Mouse (Mus musculus) myocyte (in vitro differentiated cells): Measurements from ENCODE around the gene Ddx49. TPM values are rescaled to one million over a fixed set of nuclear protein-coding genes. Genes with fewer than 3 reads are reported as not detected.
A peak's percentile ranks its signal among the peaks of the same experiment; 100 is the strongest.

Experiments used
- H3K27me3 ChIP-seq: one replicate; pipeline ENCODE4 v1.6.1; 2011; ENCODE audit not compliant: control insufficient read depth, insufficient read depth, insufficient read length
- H3K36me3 ChIP-seq: one replicate; pipeline ENCODE4 v1.6.1; 2011; ENCODE audit not compliant: control insufficient read depth, insufficient read depth
- H3K4me2 ChIP-seq: one replicate; pipeline ENCODE4 v1.6.1; 2011; ENCODE audit warnings: low read depth, control low read depth
- H3K4me3 ChIP-seq: one replicate; pipeline ENCODE4 v1.5.1; 2011; ENCODE audit warnings: mild to moderate bottlenecking, control low read depth, moderate library complexity
- H3K79me2 ChIP-seq: one replicate; pipeline ENCODE4 v1.6.1; 2011; ENCODE audit not compliant: control insufficient read depth, insufficient read depth
- H3ac ChIP-seq: one replicate; pipeline ENCODE4 v1.6.1; 2011; ENCODE audit not compliant: control insufficient read depth, insufficient read length
- CEBPB ChIP-seq: IDR thresholded peaks from 2 replicates; pipeline ENCODE4 v1.6.1; 2011; ENCODE audit warnings: mild to moderate bottlenecking, moderate library complexity; ENCODE audit not compliant: poor library complexity, insufficient read depth, severe bottlenecking
- E2F4 ChIP-seq: IDR thresholded peaks from one replicate; pipeline ENCODE4 v1.6.1; 2011; ENCODE audit warnings: mild to moderate bottlenecking, control low read depth, moderate library complexity; ENCODE audit not compliant: insufficient read depth
- MAX ChIP-seq: IDR thresholded peaks from one replicate; pipeline ENCODE4 v1.6.1; 2011; ENCODE audit warnings: low read depth, mild to moderate bottlenecking, control low read depth
- MYOD1 ChIP-seq, 3 experiments: IDR thresholded peaks; one replicate each; pipeline ENCODE4 v1.6.1; 2011; ENCODE audit warnings: control low read depth in 2 of 3, low read depth in 2 of 3, mild to moderate bottlenecking in 2 of 3, moderate library complexity in 1 of 3; ENCODE audit not compliant: insufficient read length in 2 of 3, control insufficient read depth in 1 of 3
- MYOG ChIP-seq, 3 experiments: IDR thresholded peaks; one replicate each; pipeline ENCODE4 v1.6.1; 2011; ENCODE audit warnings: control low read depth in 2 of 3, low read depth in 2 of 3, mild to moderate bottlenecking in 2 of 3; ENCODE audit not compliant: insufficient read length in 2 of 3, control insufficient read depth in 1 of 3, insufficient read depth in 1 of 3
- POLR2A ChIP-seq: IDR thresholded peaks from one replicate; pipeline ENCODE4 v1.6.1; 2011; ENCODE audit warnings: low read depth, mild to moderate bottlenecking, control low read depth, moderate library complexity; ENCODE audit not compliant: insufficient read length
- POLR2AphosphoS2 ChIP-seq: IDR thresholded peaks from one replicate; pipeline ENCODE4 v1.6.1; 2011; ENCODE audit warnings: low read depth, control low read depth; ENCODE audit not compliant: insufficient read length
- REST ChIP-seq: IDR thresholded peaks from one replicate; pipeline ENCODE4 v1.6.1; 2011; ENCODE audit warnings: mild to moderate bottlenecking, control low read depth, moderate library complexity; ENCODE audit not compliant: insufficient read depth, insufficient read length
- SRF ChIP-seq: IDR thresholded peaks from one replicate; pipeline ENCODE4 v1.6.1; 2011; ENCODE audit warnings: low read depth; ENCODE audit not compliant: control insufficient read depth, insufficient read length
- TCF12 ChIP-seq: IDR thresholded peaks from one replicate; pipeline ENCODE4 v1.6.1; 2011; ENCODE audit warnings: mild to moderate bottlenecking, control low read depth; ENCODE audit not compliant: poor library complexity, insufficient read depth, severe bottlenecking
- TCF3 ChIP-seq: IDR thresholded peaks from one replicate; pipeline ENCODE4 v1.6.1; 2011; ENCODE audit warnings: low read depth, control low read depth; ENCODE audit not compliant: insufficient read length
- USF1 ChIP-seq: IDR thresholded peaks from one replicate; pipeline ENCODE4 v1.6.1; 2011; ENCODE audit warnings: low read depth, mild to moderate bottlenecking, control low read depth, moderate library complexity
- polyA plus RNA-seq: library from polyadenylated mRNA; unstranded; fragments of >200 nt; fragmentation: generic; extraction: Trizol; gene quantifications from one replicate; pipeline ENCODE4 v1.2.1, GENCODE M21; 2012; ENCODE audit warnings: missing spikeins

Ddx49 gene
- polyA plus RNA-seq, 1 experiment = 106 TPM

DNA sequence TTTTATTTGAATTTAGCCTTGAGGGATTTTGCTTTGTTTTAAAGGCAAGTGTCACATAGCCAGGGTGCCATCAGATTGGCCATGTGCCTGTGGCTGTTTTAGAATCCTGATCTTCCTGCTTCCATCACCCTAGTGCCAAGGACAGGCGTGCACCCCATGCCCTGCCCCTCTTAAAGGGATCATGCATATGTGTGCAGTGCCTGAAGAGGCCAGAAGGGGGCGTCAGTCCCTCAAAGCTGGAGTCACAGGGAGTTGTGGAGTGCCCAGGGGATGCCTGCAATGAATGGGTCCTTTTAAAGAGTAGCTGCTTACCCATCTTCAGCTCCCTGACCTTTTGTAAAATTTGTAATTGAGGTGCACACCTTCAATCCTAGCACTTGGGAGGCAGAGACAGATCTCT is 7.0 kb upstream of the Ddx49 start:
- no peaks in the 10 kb centered on the region for H3K27me3 ChIP-seq
- no peak overlapping the region for H3K4me2 ChIP-seq
- TF ChIP-seq E2F4 = no peak
- TF ChIP-seq TCF3 = no peak
- no peak for TF ChIP-seq USF1
- no peak for TF ChIP-seq CEBPB
- no peak for TF ChIP-seq MAX
- no peak for TF ChIP-seq MYOD1 (IDR thresholded peaks at IDR 0.05; ENCODE audit: control insufficient read depth in 1 of 3, insufficient read length in 2 of 3, low read depth in 2 of 3)
- no peak for TF ChIP-seq POLR2AphosphoS2
- no peak for TF ChIP-seq REST
- no peak for TF ChIP-seq POLR2A
- TF ChIP-seq TCF12 = no peak
- no peak for TF ChIP-seq MYOG (IDR thresholded peaks at IDR 0.05; ENCODE audit: control insufficient read depth in 1 of 3, insufficient read depth in 1 of 3, insufficient read length in 2 of 3, low read depth in 2 of 3)
- no peak for TF ChIP-seq SRF
- H3K79me2 ChIP-seq = peaks cover 5% of the 10 kb centered on the region
- H3K36me3 ChIP-seq = peaks cover 25% of the 10 kb centered on the region
- H3ac ChIP-seq = no peak overlapping the region
- no peak overlapping the region for H3K4me3 ChIP-seq

- no peaks in the 10 kb centered on the region for H3K27me3 ChIP-seq
- peak overlapping the region; percentile 82 for H3K4me2 ChIP-seq
- no peak for TF ChIP-seq POLR2AphosphoS2
- no peak for TF ChIP-seq TCF3
- H3ac ChIP-seq = peak overlapping the region; percentile 62
- H3K36me3 ChIP-seq = peaks cover 16% of the 10 kb centered on the region
- peak overlapping the region; percentile 100 for H3K4me3 ChIP-seq
- H3K79me2 ChIP-seq = peaks cover 41% of the 10 kb centered on the region
Measured at GRCm38 (mm10) chr8:70302901-70303300, 612 bp upstream of the Ddx49 start.

DNA sequence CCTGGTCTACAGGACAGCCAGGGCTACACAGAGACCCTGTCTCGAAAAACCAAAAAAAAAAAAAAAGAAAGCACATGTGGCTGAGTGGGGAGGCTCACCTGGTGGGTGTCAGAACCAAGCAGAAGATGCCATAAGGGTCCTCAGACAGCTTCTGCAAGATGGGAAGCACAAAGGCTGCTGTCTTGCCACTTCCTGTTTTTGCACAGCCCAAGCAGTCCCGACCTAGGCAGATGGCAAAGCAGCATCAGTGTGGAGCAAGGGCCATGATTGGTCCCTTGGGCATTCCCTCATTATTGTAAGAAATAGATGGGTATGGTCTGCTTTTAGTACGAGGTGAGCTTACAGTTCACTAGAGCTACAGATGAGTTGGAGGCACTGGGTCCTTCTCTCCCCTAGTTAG is 1.4 kb downstream of the Ddx49 start:
- Histone ChIP-seq H3K36me3 (peaks cover 20% of the 10 kb centered on the region), H3ac (no peak overlapping the region), H3K79me2 (peaks cover 41% of the 10 kb centered on the region), H3K4me3 (peak overlapping the region; percentile 100), H3K27me3 (no peaks in the 10 kb centered on the region), H3K4me2 (peak overlapping the region; percentile 86)
- TF ChIP-seq TCF12 = no peak
- TF ChIP-seq MYOG (IDR thresholded peaks at IDR 0.05; ENCODE audit: control insufficient read depth in 1 of 3, insufficient read depth in 1 of 3, insufficient read length in 2 of 3, low read depth in 2 of 3) = no peak
- no peak for TF ChIP-seq POLR2A
- TF ChIP-seq POLR2AphosphoS2 = no peak
- no peak for TF ChIP-seq MYOD1 (IDR thresholded peaks at IDR 0.05; ENCODE audit: control insufficient read depth in 1 of 3, insufficient read length in 2 of 3, low read depth in 2 of 3)
- no peak for TF ChIP-seq SRF
- no peak for TF ChIP-seq REST
- no peak for TF ChIP-seq E2F4
- TF ChIP-seq USF1 = no peak
- no peak for TF ChIP-seq TCF3
- TF ChIP-seq CEBPB = no peak
- no peak for TF ChIP-seq MAX

DNA sequence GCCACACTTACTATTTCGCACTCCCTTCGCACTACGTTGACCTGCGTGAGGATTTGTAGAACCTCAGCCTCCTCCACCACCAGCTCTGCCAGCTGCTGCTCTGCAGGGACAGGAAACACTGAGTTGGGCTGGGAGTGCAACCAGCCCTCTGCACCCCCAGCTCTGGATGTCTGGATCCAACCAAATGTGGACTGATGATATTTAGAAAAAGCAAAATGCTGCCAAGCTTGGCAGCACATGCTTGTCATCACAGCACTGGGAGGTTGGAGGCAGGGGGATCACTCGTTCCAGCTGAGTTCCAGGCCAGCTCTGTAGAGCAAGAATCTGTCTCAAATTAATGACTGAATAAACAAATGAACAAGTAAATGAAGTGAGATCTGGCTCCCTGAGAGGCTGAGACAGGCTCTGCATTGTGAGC is 8.3 kb downstream of the Ddx49 start:
- Histone ChIP-seq H3K4me3 (no peak overlapping the region), H3K36me3 (peaks cover 14% of the 10 kb centered on the region), H3ac (no peak overlapping the region), H3K79me2 (no peaks in the 10 kb centered on the region), H3K27me3 (no peaks in the 10 kb centered on the region), H3K4me2 (no peak overlapping the region)
- TF ChIP-seq CEBPB (no peak), POLR2AphosphoS2 (peak; percentile 56)

DNA sequence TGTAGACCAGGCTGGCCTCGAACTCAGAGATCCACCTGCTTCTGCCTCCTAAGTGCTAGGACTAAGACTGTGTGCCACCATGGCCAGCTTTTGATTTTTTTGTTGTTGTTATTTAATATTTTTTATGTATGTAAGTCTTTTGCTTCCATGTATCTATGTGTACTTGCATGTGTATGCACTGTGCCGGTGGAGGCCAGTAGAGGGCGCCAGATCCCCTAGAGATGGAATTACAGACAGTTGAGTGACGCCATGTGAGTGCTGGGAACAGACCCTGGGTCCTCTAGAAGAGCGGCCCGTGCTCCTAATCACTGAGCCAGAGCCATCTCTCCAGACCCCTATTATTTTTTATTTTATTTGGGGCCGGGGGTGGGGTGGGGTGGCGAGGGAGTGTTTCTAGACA is 15.6 kb downstream of the Ddx49 start:
- no peak overlapping the region for H3ac ChIP-seq
- no peak overlapping the region for H3K4me2 ChIP-seq
- no peak overlapping the region for H3K4me3 ChIP-seq
- no peaks in the 10 kb centered on the region for H3K27me3 ChIP-seq
- no peak for TF ChIP-seq POLR2A
- no peak for TF ChIP-seq E2F4
- no peak for TF ChIP-seq TCF12
- no peak for TF ChIP-seq SRF
- no peak for TF ChIP-seq POLR2AphosphoS2
- no peak for TF ChIP-seq TCF3
- peaks cover 7% of the 10 kb centered on the region for H3K36me3 ChIP-seq
- peaks cover 9% of the 10 kb centered on the region for H3K79me2 ChIP-seq
